Mouse (Mus musculus) bone marrow, adult 2 months (tissue): Measurements from ENCODE around the gene Lrrc4c. TPM values are rescaled to one million over a fixed set of nuclear protein-coding genes. Genes with fewer than 3 reads are reported as not detected.

Experiments
- H3K27ac ChIP-seq: fragments of 200-500 bp; 2 replicates; pipeline ENCODE4 v1.5.1; 2012; ENCODE audit warnings: low read depth, mild to moderate bottlenecking, control low read depth, inconsistent platforms, low read length; ENCODE audit not compliant: control insufficient read depth, poor library complexity, insufficient read depth
- H3K4me1 ChIP-seq: fragments of 200-500 bp; 2 replicates; pipeline ENCODE4 v1.6.1; 2011; ENCODE audit warnings: low read length; ENCODE audit not compliant: control insufficient read depth, insufficient read depth
- H3K4me3 ChIP-seq: fragments of 200-500 bp; replicated peaks from 2 replicates; pipeline ENCODE3; 2011; ENCODE audit warnings: mild to moderate bottlenecking, low read depth, low read length, control low read depth; ENCODE audit not compliant: control insufficient read depth
- CTCF ChIP-seq: fragments of 200-500 bp; IDR thresholded peaks from 2 replicates; pipeline ENCODE4 v1.5.1; 2011; ENCODE audit warnings: low read length, control low read depth; ENCODE audit not compliant: control insufficient read depth, insufficient read depth
- POLR2A ChIP-seq: fragments of 200-500 bp; IDR thresholded peaks from 2 replicates; pipeline ENCODE4 v1.6.1; 2011; ENCODE audit warnings: low read depth, mild to moderate bottlenecking, control low read depth, low read length, borderline replicate concordance; ENCODE audit not compliant: control insufficient read depth
- WGBS: fragments of 180-500 bp; shearing (Covaris S2); methylation state at CpG from one replicate; pipeline ENCODE4 v1.1.7; 2018; 5-methylcytosine and 5-hydroxymethylcytosine counted together
- polyA plus RNA-seq: library from polyadenylated mRNA; stranded (reverse); fragments of >200 nt; gene quantifications from 2 replicates; pipeline ENCODE4 v1.2.4, GENCODE M21; 2011; ENCODE audit warnings: low replicate concordance; ENCODE audit not compliant: missing spikeins, insufficient read depth, insufficient read length

Lrrc4c gene
- polyA plus RNA-seq, 1 experiment = not detected

- H3K4me1 ChIP-seq = no peaks in the 10 kb centered on the region
- H3K4me3 ChIP-seq = no peak overlapping the region
- TF ChIP-seq POLR2A = no peak
- no peak for TF ChIP-seq CTCF
- no peak overlapping the region for H3K27ac ChIP-seq
Observed at GRCm38 (mm10) chr2:97609436-97609835, 1291.5 kb downstream of the Lrrc4c start.

- no peak for TF ChIP-seq CTCF
- no peak for TF ChIP-seq POLR2A
- Histone ChIP-seq H3K4me3 (no peak overlapping the region), H3K4me1 (no peaks in the 10 kb centered on the region), H3K27ac (no peak overlapping the region)
- 78% methylated on average over 2 of the region's 2 CpGs for WGBS
Observed at GRCm38 (mm10) chr2:97610566-97610965, 1292.6 kb downstream of the Lrrc4c start.

- Histone ChIP-seq H3K4me3 (no peak overlapping the region), H3K27ac (no peak overlapping the region), H3K4me1 (no peaks in the 10 kb centered on the region)
- TF ChIP-seq CTCF (no peak), POLR2A (no peak)
- 76% methylated on average over 2 of the region's 2 CpGs for WGBS
Observed at GRCm38 (mm10) chr2:97614724-97615123, 1296.8 kb downstream of the Lrrc4c start.

- 44% methylated on average over 1 of the region's 1 CpGs for WGBS
- TF ChIP-seq POLR2A (no peak), CTCF (no peak)
- no peaks in the 10 kb centered on the region for H3K4me1 ChIP-seq
- no peak overlapping the region for H3K27ac ChIP-seq
- H3K4me3 ChIP-seq = no peak overlapping the region
Observed at GRCm38 (mm10) chr2:97618589-97618988, 1300.6 kb downstream of the Lrrc4c start.

GRCm38 (mm10) chr2:97639941-97640340 lies 1322.0 kb downstream of the Lrrc4c start:
- Histone ChIP-seq H3K4me3 (no peak overlapping the region), H3K4me1 (no peaks in the 10 kb centered on the region), H3K27ac (no peak overlapping the region)
- 80% methylated on average over 2 of the region's 2 CpGs for WGBS
- TF ChIP-seq POLR2A = no peak
- TF ChIP-seq CTCF = no peak

- no peaks in the 10 kb centered on the region for H3K4me1 ChIP-seq
- TF ChIP-seq CTCF = no peak
- TF ChIP-seq POLR2A = no peak
- no peak overlapping the region for H3K4me3 ChIP-seq
- H3K27ac ChIP-seq = no peak overlapping the region
Observed at GRCm38 (mm10) chr2:97641661-97642060, 1323.7 kb downstream of the Lrrc4c start.

- WGBS = 62% methylated on average over 1 of the region's 1 CpGs
- TF ChIP-seq POLR2A (no peak), CTCF (no peak)
- H3K27ac ChIP-seq = no peak overlapping the region
- no peak overlapping the region for H3K4me3 ChIP-seq
- H3K4me1 ChIP-seq = no peaks in the 10 kb centered on the region
Observed at GRCm38 (mm10) chr2:97652711-97653110, 1334.7 kb downstream of the Lrrc4c start.
